Mouse (Mus musculus): Measurements from ENCODE around the gene Tnfaip2. TPM values are rescaled to one million over a fixed set of nuclear protein-coding genes. Genes with fewer than 3 reads are reported as not detected.

The Tnfaip2 gene
- 21.7 and 24.3 TPM in 2 replicates for polyA plus RNA-seq (2015; fragmentation: Nextera tagmentation; extraction: Ambion mirVana)

DNA sequence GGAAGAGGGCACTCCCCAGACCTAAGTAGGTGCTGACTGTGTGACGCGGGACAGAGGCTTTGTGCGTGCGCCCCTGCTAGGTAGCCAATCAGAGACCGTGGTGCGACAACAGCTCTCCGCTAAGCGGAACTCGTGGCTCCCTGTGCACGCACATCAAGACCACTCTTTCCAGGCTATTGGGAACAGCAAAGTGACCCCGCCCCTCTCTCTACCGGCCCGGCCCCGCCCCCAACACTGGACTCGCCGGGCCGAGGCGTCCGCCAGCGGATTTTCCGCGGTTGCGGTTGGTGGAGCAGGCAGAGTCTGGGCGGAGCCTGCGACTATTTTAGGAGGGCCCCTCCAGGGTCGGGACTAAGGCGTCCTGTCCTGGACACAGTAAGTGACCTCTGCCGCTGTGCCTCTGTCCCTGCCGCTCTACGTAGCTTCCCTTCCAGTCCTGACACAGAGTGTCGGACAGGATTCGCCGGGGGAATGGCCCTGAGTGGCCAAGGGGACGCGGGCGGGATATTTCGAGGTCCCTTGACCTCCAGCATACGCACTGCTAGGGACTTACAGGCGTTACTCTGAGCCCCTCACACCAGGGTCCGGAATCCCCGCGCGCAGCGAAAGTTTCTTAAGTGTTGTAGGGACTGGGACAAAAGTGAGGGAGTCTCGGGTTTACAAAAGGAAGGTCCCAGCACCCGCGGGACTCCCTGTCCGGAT lies at the start of gene Tnfaip2:
Gene Tnfaip2 (plus strand): TSS at position 161 of the 702 bp plus-strand sequence.
- H3K27me3 ChIP-seq (ENCODE audit: insufficient read depth, low read length), result peaks cover 42% of the 10 kb centered on the region
- peak within 1 kb of the TSS; percentile 48 for H3K4me3 ChIP-seq (ENCODE audit: low read length)
- peak within 1 kb of the TSS; percentile 51 for H3K27ac ChIP-seq (ENCODE audit: low read length)
- no peaks in the 10 kb centered on the region for H3K36me3 ChIP-seq (ENCODE audit: insufficient read depth, low read length)
- peaks cover 50% of the 10 kb centered on the region for H3K4me1 ChIP-seq (ENCODE audit: insufficient read depth, low read length)
- peak within 1 kb of the TSS; percentile 66 for H3K4me2 ChIP-seq (replicated peaks; ENCODE audit: low read depth, low read length)
- H3K9me3 ChIP-seq (ENCODE audit: low read length), result no peaks in the 10 kb centered on the region
- H3K9ac ChIP-seq (replicated peaks; ENCODE audit: low read length), result peak within 1 kb of the TSS; percentile 63
- ATAC-seq (ENCODE audit: low FRiP score, low TSS enrichment), result peak; percentile 79
- WGBS, result under 1% methylated on average over 48 of the region's 48 CpGs

DNA sequence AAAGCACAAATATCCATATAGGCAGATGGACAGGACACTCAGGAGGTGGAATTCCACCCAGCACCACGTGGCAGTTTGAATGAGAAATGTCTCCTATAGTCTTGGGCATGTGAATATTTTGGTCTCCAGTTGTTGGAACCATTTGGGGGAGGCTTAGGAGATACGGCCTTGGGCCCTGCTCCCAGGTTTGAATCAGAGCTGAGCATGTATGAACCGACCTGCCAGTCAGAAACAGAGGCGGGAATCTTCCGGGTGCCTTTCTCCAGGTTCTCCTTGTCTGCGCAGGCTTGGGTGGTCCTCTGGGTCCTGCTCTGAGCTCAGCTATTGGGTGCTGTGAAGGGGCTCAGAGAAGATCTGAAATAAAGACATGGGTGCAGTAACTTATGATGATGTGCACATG lies 48.3 kb upstream of the Tnfaip2 start:
- Histone ChIP-seq H3K36me3 (ENCODE audit: insufficient read depth, low read length) (no peaks in the 10 kb centered on the region), H3K9ac (replicated peaks; ENCODE audit: low read length) (no peak overlapping the region), H3K9me3 (ENCODE audit: low read length) (no peaks in the 10 kb centered on the region), H3K4me2 (replicated peaks; ENCODE audit: low read depth, low read length) (no peak overlapping the region), H3K4me1 (ENCODE audit: insufficient read depth, low read length) (no peaks in the 10 kb centered on the region), H3K27me3 (ENCODE audit: insufficient read depth, low read length) (no peaks in the 10 kb centered on the region), H3K4me3 (ENCODE audit: low read length) (no peak overlapping the region), H3K27ac (ENCODE audit: low read length) (no peak overlapping the region)
- 87% methylated on average over 6 of the region's 6 CpGs for WGBS
- no peak for ATAC-seq (ENCODE audit: low FRiP score, low TSS enrichment)

DNA sequence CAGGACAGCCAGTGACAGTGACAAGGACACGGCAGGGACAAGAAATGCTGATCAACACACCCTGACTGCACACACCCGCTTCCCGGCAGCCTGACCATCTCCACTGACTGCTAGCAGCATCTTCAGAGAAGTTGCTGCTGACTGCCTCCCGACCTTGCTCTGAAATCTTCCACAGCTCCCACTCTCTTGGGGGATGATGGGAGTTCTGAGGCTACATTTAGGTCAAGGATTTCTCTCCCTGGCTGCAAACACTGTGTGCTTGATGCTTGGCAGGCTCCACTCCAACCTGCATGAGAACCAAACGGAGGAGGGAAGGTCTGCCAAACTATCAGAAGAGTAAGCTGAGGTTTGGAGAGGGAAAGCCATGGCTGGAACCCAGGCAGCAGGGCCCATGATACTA lies 45.3 kb upstream of the Tnfaip2 start:
- Histone ChIP-seq H3K27me3 (ENCODE audit: insufficient read depth, low read length) (peaks cover under 1% of the 10 kb centered on the region; the same call in 1 of the 2 replicates), H3K4me3 (ENCODE audit: low read length) (no peak overlapping the region), H3K9ac (replicated peaks; ENCODE audit: low read length) (no peak overlapping the region), H3K4me2 (replicated peaks; ENCODE audit: low read depth, low read length) (no peak overlapping the region), H3K36me3 (ENCODE audit: insufficient read depth, low read length) (no peaks in the 10 kb centered on the region), H3K27ac (ENCODE audit: low read length) (no peak overlapping the region), H3K4me1 (ENCODE audit: insufficient read depth, low read length) (0 out of 2 replicates have a peak, but pooled peaks cover 5% of the 10 kb centered on the region), H3K9me3 (ENCODE audit: low read length) (no peaks in the 10 kb centered on the region)
- 66% methylated on average over 5 of the region's 5 CpGs for WGBS
- no peak for ATAC-seq (ENCODE audit: low FRiP score, low TSS enrichment)

DNA sequence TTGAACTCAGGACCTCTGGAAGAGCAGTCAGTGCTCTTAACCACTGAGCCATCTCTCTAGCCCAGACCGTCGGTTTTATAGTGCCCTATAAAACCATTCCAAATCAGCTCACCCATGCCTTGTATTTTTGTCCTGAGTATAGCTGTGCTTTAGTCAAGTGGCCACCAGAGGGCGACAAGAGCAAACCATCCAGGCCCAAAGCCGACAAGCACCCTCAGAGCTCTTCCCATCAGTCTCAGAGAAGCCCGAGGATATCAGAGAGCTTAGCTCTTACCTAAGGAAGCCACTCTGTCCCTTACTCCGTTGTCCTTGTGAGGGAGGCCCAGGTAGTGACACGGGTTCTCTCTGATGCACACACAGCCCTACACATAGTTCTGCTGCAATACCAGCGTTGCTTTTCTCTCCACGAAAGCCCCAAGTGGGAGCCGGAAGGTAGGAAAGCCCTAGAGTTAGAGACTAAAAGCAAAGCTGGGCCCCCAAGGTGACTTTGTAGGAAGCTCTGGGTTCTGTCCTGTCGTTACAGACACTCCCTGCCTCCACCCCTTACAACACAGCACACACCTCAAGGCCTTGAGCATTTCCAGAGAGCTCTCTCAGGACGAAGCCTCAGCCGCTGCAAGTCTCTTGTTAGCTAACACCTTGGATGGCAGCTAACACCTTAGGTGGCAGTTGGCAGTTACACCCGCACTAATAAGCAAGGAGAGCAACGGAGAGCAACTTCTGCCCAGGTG lies 40.6 kb upstream of the Tnfaip2 start:
- H3K27ac ChIP-seq (ENCODE audit: low read length), result no peak overlapping the region
- WGBS, result 14% methylated on average over 15 of the region's 15 CpGs
- peak overlapping the region; percentile 41; the same call in 1 of the 2 replicates for H3K9ac ChIP-seq (replicated peaks; ENCODE audit: low read length)
- no peaks in the 10 kb centered on the region for H3K9me3 ChIP-seq (ENCODE audit: low read length)
- peaks cover 8% of the 10 kb centered on the region for H3K4me1 ChIP-seq (ENCODE audit: insufficient read depth, low read length)
- H3K27me3 ChIP-seq (ENCODE audit: insufficient read depth, low read length), result peaks cover 13% of the 10 kb centered on the region; the same call in 1 of the 2 replicates
- ATAC-seq (ENCODE audit: low FRiP score, low TSS enrichment), result peak; percentile 52
- no peaks in the 10 kb centered on the region for H3K36me3 ChIP-seq (ENCODE audit: insufficient read depth, low read length)
- no peak overlapping the region for H3K4me2 ChIP-seq (replicated peaks; ENCODE audit: low read depth, low read length)
- no peak overlapping the region for H3K4me3 ChIP-seq (ENCODE audit: low read length)

DNA sequence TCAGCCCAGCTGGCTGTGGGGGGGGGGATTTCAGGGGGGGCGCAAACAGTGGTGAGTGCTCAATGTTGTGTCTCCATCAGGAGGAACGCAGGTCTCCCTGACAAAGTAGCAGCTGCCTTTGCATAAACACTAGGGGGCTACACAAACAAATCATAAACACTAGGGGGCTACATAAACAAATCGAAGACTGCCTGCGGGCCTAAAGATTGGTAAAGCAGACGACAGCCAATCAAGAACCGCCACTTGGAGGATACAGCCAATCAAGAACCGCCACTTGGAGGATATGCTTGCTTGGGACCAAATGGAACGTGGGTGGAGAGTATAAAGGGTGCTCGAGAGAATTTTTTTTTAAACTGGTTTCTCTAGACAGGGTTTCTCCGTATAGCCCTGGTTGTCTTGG lies 37.4 kb upstream of the Tnfaip2 start:
- H3K4me1 ChIP-seq (ENCODE audit: insufficient read depth, low read length), result peaks cover 14% of the 10 kb centered on the region
- ATAC-seq (ENCODE audit: low FRiP score, low TSS enrichment), result no peak
- no peak overlapping the region for H3K9ac ChIP-seq (replicated peaks; ENCODE audit: low read length)
- no peaks in the 10 kb centered on the region for H3K36me3 ChIP-seq (ENCODE audit: insufficient read depth, low read length)
- peaks cover 24% of the 10 kb centered on the region for H3K27me3 ChIP-seq (ENCODE audit: insufficient read depth, low read length)
- H3K9me3 ChIP-seq (ENCODE audit: low read length), result no peaks in the 10 kb centered on the region
- 55% methylated on average over 10 of the region's 10 CpGs for WGBS
- H3K4me2 ChIP-seq (replicated peaks; ENCODE audit: low read depth, low read length), result no peak overlapping the region
- no peak overlapping the region for H3K27ac ChIP-seq (ENCODE audit: low read length)
- H3K4me3 ChIP-seq (ENCODE audit: low read length), result no peak overlapping the region

DNA sequence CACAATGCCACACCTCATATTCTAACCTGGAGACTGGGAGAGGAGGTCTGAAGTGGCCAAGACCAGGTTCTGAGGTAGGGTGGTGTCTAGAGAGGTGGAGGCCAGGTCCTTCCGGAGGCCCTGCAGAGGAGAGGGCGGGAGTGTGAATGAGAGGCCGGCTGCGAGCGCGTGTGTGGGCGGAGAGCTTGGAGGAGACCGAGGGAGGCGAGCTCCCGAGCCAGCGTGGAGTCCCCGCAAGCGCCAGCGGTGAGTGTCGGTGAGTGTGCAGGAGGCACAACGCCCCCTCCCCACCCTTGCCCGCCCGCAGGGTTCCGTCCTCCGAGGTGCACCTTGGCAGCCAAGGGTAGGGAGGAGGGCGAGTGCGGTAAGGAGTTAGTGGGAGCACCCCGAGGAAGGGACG lies 35.6 kb upstream of the Tnfaip2 start, which contains the start of gene Lbhd2:
Gene Lbhd2 (plus strand): TSS at position 188 of the 400 bp plus-strand sequence.
- Histone ChIP-seq H3K27me3 (ENCODE audit: insufficient read depth, low read length) (peaks cover 24% of the 10 kb centered on the region), H3K9me3 (ENCODE audit: low read length) (no peaks in the 10 kb centered on the region), H3K4me3 (ENCODE audit: low read length) (peak within 1 kb of the TSS; percentile 40), H3K27ac (ENCODE audit: low read length) (no peak within 1 kb of the TSS), H3K9ac (replicated peaks; ENCODE audit: low read length) (peak within 1 kb of the TSS; percentile 54), H3K4me1 (ENCODE audit: insufficient read depth, low read length) (peaks cover 14% of the 10 kb centered on the region), H3K36me3 (ENCODE audit: insufficient read depth, low read length) (no peaks in the 10 kb centered on the region), H3K4me2 (replicated peaks; ENCODE audit: low read depth, low read length) (peak within 1 kb of the TSS; percentile 62)
- 0 out of 2 replicates have a peak, but pooled peaks have one; percentile 25 for ATAC-seq (ENCODE audit: low FRiP score, low TSS enrichment)
- 2% methylated on average over 23 of the region's 24 CpGs for WGBS

DNA sequence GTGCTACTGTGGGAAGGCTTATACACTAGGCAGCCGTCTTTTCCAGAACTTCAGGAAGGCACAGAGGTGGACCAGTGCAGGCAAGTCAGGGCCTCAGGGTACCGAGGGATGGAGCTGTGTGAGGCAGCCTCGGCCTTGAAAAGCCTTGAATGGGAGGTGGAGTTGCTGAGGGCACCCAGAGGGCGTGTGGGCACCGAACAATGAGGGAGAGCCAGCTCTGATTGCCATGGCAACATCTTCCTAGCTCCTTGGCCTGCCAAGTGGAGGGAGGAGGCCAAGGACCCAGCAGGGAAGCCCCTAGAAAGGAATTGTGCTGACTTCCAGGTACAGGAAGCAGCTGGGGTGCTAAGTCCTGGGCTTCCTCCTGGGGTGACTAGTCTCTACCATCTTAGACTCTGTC lies 32.7 kb upstream of the Tnfaip2 start:
- WGBS, result 25% methylated on average over 5 of the region's 5 CpGs
- no peaks in the 10 kb centered on the region for H3K9me3 ChIP-seq (ENCODE audit: low read length)
- H3K4me3 ChIP-seq (ENCODE audit: low read length), result no peak overlapping the region
- peaks cover 22% of the 10 kb centered on the region for H3K4me1 ChIP-seq (ENCODE audit: insufficient read depth, low read length)
- peaks cover 19% of the 10 kb centered on the region for H3K27me3 ChIP-seq (ENCODE audit: insufficient read depth, low read length)
- no peak overlapping the region; the same call in 1 of the 2 replicates for H3K9ac ChIP-seq (replicated peaks; ENCODE audit: low read length)
- H3K4me2 ChIP-seq (replicated peaks; ENCODE audit: low read depth, low read length), result no peak overlapping the region
- no peak for ATAC-seq (ENCODE audit: low FRiP score, low TSS enrichment)
- H3K36me3 ChIP-seq (ENCODE audit: insufficient read depth, low read length), result no peaks in the 10 kb centered on the region
- H3K27ac ChIP-seq (ENCODE audit: low read length), result no peak overlapping the region

DNA sequence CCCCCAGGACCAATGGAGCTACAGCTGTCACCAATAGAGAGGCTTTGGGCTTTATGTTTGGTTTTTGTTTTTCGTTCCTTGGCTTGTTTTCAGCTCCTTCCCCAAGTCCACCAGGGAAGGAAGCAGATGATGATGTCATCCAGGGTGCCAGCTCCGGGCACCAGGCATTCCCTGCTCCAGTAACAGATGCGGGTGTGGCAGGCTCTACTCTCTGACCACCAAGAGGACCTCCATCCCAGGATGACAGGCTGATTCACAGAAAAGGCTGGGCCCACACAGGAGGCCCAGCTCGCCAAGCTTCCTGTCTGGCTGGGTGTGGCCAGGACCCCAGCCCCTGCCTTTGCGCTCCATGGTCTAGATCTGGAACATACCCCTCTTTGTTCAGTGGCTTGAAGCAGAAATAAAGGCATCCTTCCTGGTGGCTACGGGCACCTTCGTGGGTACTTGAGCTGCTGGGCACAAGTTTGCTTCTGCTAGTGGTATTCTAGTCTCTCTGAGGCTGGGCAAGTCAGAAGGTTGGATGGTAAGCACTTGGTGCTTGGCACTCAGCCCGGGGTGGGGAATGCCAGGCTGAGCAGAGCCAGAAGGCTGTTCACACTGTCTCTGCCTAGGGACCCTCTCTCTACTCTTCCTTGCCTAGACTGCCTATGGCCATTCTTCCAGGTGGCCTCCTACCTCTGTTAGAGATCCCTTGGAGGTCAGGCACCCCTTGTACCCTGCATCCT lies 30.5 kb upstream of the Tnfaip2 start:
- H3K9ac ChIP-seq (replicated peaks; ENCODE audit: low read length), result 0 out of 2 replicates have a peak overlapping the region, but pooled peaks have one; percentile 23
- peaks cover 25% of the 10 kb centered on the region for H3K4me1 ChIP-seq (ENCODE audit: insufficient read depth, low read length)
- WGBS, result 80% methylated on average over 8 of the region's 8 CpGs
- no peak for ATAC-seq (ENCODE audit: low FRiP score, low TSS enrichment)
- H3K27ac ChIP-seq (ENCODE audit: low read length), result no peak overlapping the region
- H3K4me3 ChIP-seq (ENCODE audit: low read length), result no peak overlapping the region
- H3K4me2 ChIP-seq (replicated peaks; ENCODE audit: low read depth, low read length), result no peak overlapping the region
- H3K27me3 ChIP-seq (ENCODE audit: insufficient read depth, low read length), result peaks cover 9% of the 10 kb centered on the region
- H3K36me3 ChIP-seq (ENCODE audit: insufficient read depth, low read length), result no peaks in the 10 kb centered on the region
- H3K9me3 ChIP-seq (ENCODE audit: low read length), result no peaks in the 10 kb centered on the region

DNA sequence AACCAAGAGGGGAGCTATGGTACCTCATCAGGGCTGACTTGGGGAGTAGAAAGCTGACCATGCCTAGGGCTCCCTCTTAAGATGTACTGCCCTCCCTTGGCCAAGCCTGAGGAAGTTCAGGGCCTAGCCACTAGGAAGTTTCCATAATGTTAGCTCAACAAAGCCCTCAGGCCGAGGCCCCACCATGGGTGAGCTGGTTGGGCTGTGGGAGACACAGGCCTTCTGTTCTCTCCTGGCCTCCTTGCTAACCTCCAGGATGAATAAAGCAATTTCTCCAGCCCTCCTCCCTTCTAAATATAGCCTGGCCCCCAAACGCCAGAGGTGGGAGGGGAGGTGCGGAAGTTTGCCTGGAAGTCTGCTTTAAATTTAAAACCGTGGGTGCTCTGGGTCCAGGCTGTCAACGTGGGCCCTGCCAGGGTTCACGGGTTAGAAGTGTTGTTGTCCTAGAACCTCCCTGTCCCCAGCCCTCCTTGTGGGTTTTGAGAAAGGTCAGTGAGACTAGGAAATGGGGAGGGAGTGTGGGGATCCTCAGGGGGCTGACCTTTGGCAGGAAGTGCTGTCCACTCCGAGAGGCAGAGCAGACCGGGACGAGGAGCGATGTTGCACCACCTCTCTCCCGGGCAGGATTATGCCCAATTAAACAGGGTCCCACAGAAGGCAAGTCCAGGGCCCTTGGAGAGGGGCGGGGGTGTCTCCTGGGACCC lies 29.5 kb upstream of the Tnfaip2 start:
- peak overlapping the region; percentile 69 for H3K27ac ChIP-seq (ENCODE audit: low read length)
- H3K4me2 ChIP-seq (replicated peaks; ENCODE audit: low read depth, low read length), result peak overlapping the region; percentile 53
- H3K9me3 ChIP-seq (ENCODE audit: low read length), result no peaks in the 10 kb centered on the region
- no peak; the same call in none of the 2 replicates for ATAC-seq (ENCODE audit: low FRiP score, low TSS enrichment)
- peaks cover 29% of the 10 kb centered on the region for H3K4me1 ChIP-seq (ENCODE audit: insufficient read depth, low read length)
- peak overlapping the region; percentile 30 for H3K4me3 ChIP-seq (ENCODE audit: low read length)
- no peaks in the 10 kb centered on the region for H3K36me3 ChIP-seq (ENCODE audit: insufficient read depth, low read length)
- H3K9ac ChIP-seq (replicated peaks; ENCODE audit: low read length), result peak overlapping the region; percentile 45
- H3K27me3 ChIP-seq (ENCODE audit: insufficient read depth, low read length), result no peaks in the 10 kb centered on the region
- 12% methylated on average over 12 of the region's 12 CpGs for WGBS

All from kidney, embryonic 16.5 days (tissue).